Mouse (Mus musculus): ENCODE results near the gene Clec2i. TPM values are rescaled to one million over a fixed set of nuclear protein-coding genes. Genes with fewer than 3 reads are reported as not detected.

Clec2i gene
- total and polyA plus RNA-seq, 3 experiments = not detected

Other genes with a start within 250 kb of the Clec2i start
- not detected in 2 replicates for gene Clec2h, start 225.2 kb upstream of the Clec2i start, total RNA-seq (2012; rRNA removed)
- not detected for gene Clec2h, start 225.2 kb upstream of the Clec2i start, polyA plus RNA-seq (2012; ENCODE audit: insufficient read depth in 1 of 2, insufficient read length in 2 of 2, low read depth in 1 of 2, low replicate concordance in 2 of 2, missing spikeins in 1 of 2)
- gene Klrb1, start 164.5 kb upstream of the Clec2i start, total RNA-seq (2012; rRNA removed) = not detected in 2 replicates
- not detected for gene Klrb1, start 164.5 kb upstream of the Clec2i start, polyA plus RNA-seq (2012; ENCODE audit: insufficient read depth in 1 of 2, insufficient read length in 2 of 2, low read depth in 1 of 2, low replicate concordance in 2 of 2, missing spikeins in 1 of 2)
- gene Klrb1c, start 98.4 kb upstream of the Clec2i start, total RNA-seq (2012; rRNA removed) = not detected in 2 replicates
- not detected for gene Klrb1c, start 98.4 kb upstream of the Clec2i start, polyA plus RNA-seq (2012; ENCODE audit: insufficient read depth in 1 of 2, insufficient read length in 2 of 2, low read depth in 1 of 2, low replicate concordance in 2 of 2, missing spikeins in 1 of 2)
- not detected in 2 replicates for gene Gm44511, start 61.3 kb upstream of the Clec2i start, total RNA-seq (2012; rRNA removed)
- not detected for gene Gm44511, start 61.3 kb upstream of the Clec2i start, polyA plus RNA-seq (2012; ENCODE audit: insufficient read depth in 1 of 2, insufficient read length in 2 of 2, low read depth in 1 of 2, low replicate concordance in 2 of 2, missing spikeins in 1 of 2)
- gene Klrb1b, start 61.3 kb upstream of the Clec2i start, total RNA-seq (2012; rRNA removed) = not detected in 2 replicates
- gene Klrb1b, start 61.3 kb upstream of the Clec2i start, polyA plus RNA-seq (2012; ENCODE audit: insufficient read depth in 1 of 2, insufficient read length in 2 of 2, low read depth in 1 of 2, low replicate concordance in 2 of 2, missing spikeins in 1 of 2) = not detected
- gene BC035044, start 3.5 kb downstream of the Clec2i start, total RNA-seq (2012; rRNA removed) = not detected in 2 replicates
- not detected for gene BC035044, start 3.5 kb downstream of the Clec2i start, polyA plus RNA-seq (2012; ENCODE audit: insufficient read depth in 1 of 2, insufficient read length in 2 of 2, low read depth in 1 of 2, low replicate concordance in 2 of 2, missing spikeins in 1 of 2)
- gene Clec2g, start 46.8 kb downstream of the Clec2i start, total RNA-seq (2012; rRNA removed) = not detected in 2 replicates
- under 1 TPM in 1 of 2 experiments, not detected in 1; 0.04 TPM for gene Clec2g, start 46.8 kb downstream of the Clec2i start, polyA plus RNA-seq (2012; ENCODE audit: insufficient read depth in 1 of 2, insufficient read length in 2 of 2, low read depth in 1 of 2, low replicate concordance in 2 of 2, missing spikeins in 1 of 2)
- gene Klrb1f, start 158.3 kb downstream of the Clec2i start, total RNA-seq (2012; rRNA removed) = 0.16 and 0.27 TPM in 2 replicates
- under 1 TPM in 1 of 2 experiments, not detected in 1; 0.52 TPM for gene Klrb1f, start 158.3 kb downstream of the Clec2i start, polyA plus RNA-seq (2012; ENCODE audit: insufficient read depth in 1 of 2, insufficient read length in 2 of 2, low read depth in 1 of 2, low replicate concordance in 2 of 2, missing spikeins in 1 of 2)
- gene Clec2e, start 213.3 kb downstream of the Clec2i start, total RNA-seq (2012; rRNA removed) = not detected in 2 replicates
- gene Clec2e, start 213.3 kb downstream of the Clec2i start, polyA plus RNA-seq (2012; ENCODE audit: insufficient read depth in 1 of 2, insufficient read length in 2 of 2, low read depth in 1 of 2, low replicate concordance in 2 of 2, missing spikeins in 1 of 2) = not detected